Mouse (Mus musculus): ENCODE data around the gene Ddah1.
A peak's percentile ranks its signal among the peaks of the same experiment; 100 is the strongest.

The Ddah1 gene

DNA sequence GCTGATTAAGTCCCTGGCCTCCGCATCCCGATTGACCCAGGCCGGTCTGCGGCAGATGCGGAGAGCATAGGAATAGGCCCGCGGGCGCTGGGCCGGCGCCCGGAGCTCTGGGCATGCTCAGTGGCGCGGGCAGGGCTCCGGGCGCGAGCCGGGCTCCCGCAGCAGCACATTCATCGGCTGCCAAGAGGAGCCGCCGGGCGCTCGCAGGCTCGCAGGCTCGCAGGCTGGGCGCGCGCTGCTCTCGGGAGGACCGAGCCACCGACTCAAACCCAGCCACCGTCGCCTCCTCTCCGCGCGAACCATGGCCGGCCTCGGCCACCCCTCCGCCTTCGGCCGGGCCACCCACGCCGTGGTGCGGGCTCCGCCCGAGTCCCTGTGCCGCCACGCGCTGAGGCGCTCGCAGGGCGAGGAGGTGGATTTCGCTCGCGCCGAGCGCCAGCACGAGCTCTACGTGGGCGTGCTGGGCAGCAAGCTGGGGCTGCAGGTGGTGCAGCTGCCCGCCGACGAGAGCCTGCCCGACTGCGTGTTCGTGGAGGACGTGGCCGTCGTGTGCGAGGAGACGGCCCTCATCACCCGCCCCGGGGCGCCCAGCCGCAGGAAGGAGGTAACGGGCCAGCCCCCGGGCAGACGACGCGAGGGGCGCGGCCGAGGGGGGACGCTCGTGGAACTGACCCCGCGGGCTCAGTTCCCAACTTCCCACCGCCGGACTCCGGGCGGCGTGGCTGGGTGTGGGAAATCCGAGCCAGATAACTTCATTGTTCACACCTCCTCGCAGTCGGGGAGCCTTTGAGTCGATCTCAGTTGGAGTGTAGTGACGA is at the start of gene Ddah1:
TSS of gene Ddah1 (plus strand) at position 115 of the 818 bp plus-strand sequence.
- peak; percentile 70 for DNase-seq (ENCODE audit: low spot score)

DNA sequence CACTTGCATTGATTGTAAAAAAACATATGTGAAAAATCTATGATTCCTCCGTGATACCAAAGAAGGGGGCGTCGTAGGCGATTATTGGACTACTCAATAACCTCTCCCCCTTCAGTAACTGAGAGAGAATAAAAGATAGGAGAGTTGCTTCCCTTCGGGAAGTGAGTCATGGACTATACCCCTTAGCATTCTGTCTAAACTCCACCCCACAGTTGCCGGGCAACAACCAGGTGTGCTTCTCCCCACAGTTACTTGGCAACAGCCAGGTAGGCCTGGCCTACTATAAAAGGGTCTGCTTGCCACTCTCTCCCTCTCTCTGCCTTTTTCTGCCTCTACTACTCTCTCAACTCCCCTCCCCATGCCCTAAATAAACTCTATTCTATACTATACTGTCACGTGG is 42.6 kb upstream of the Ddah1 start:
- DNase-seq (ENCODE audit: low spot score): no peak

GRCm38 (mm10) chr3:145719660-145720059 is 38.8 kb upstream of the Ddah1 start:
- DNase-seq (ENCODE audit: low spot score): peak; percentile 74

DNA sequence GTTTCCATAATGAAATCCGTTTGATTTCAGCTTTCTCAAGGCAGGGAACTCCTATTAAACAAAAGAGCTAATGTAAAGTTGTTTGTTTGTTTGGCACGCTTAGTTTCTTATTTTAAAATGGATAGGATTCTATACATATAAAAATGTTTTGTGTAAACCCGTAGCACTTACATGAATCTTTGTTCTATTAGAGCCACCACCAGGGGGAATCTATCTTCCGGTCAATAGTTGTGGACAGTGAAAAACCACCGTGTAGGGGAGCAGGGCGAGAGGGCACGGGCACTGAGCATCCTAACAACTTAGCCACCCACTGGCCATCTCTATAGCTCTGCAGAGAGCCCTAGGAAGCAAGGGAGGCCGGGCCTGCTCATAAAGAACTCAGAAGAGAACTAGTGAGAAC is 33.4 kb upstream of the Ddah1 start:
- no peak for DNase-seq (ENCODE audit: low spot score)

DNA sequence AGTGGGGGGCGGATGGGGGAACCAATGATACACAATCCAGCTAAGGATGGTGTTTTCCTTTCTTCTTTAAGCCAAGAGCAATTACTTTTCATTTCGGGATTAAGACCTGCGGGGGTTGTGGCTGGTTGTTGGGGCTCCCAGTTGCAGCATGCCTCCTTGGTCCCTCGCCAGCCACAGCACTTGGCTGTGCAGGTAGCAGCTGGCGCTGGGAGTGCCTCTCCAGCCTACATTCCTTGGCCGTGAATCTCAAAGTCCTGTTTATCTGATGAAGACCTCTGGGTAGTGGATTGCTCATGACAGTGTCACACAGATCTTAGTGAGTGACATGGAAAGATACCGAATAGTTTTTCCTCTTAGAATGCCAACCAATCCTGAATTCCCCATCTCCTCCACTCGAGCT is 30.1 kb upstream of the Ddah1 start:
- DNase-seq (ENCODE audit: low spot score): no peak

DNA sequence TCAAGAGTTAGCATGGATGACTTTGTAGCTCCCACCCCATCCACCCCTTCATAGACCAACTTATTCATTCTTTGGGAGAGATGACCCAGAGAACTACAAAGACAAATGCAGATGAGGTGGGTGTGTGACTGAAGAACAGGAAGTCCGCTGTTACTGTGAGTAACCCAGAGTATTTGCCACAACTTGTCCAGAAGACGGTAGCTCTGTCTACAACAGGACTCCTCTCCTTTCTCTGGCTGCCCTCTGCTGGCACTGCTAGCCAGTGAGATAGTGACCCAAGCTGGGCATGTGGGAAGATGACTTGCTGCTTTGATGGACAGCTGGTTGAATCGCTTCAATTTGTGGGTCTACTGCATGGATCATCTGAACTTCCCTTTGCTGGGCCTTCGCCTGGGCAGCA is 28.9 kb upstream of the Ddah1 start:
- DNase-seq (ENCODE audit: low spot score): peak; percentile 87

DNA sequence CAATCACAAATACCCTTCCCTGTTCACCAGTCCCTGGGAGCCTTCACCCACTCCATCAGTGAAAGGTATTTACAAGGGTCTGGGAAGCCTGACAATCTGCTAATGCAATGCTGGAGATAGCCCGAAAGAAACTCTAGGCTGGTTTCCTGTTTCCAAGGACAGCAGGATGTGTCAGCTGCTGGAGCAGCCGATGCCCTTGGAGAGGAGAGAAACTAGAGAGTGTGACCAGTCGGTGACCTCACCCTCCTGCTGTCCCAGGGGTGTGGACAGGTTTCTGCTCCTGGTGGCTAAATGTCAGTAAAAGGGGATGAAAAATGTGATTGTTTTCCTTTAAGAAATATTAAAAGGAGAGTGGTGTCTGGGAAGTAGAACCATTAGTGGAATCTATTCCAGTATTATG is 28.4 kb upstream of the Ddah1 start:
- DNase-seq (ENCODE audit: low spot score): no peak

DNA sequence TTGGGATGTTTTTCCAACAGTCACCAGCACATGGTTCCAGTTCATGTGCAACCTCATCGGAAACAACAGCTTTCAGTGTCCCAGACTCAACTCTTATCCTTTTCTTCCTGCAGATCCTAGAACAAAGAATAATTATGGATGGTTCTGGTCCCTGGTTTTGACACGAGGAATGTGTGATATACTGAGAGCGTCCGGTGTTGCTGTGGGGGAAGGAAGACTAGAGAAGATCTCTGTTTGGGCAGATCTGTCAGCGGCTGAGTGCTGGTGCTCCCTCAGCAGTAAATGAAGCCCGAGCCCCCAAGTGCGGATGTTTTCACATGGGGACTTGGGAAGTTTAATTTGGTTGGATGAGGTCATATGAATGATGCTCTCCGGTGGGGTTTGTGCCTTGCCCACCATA is 23.6 kb upstream of the Ddah1 start:
- no peak for DNase-seq (ENCODE audit: low spot score)

GRCm38 (mm10) chr3:145736562-145736961 is 21.9 kb upstream of the Ddah1 start:
- DNase-seq (ENCODE audit: low spot score): no peak

DNA sequence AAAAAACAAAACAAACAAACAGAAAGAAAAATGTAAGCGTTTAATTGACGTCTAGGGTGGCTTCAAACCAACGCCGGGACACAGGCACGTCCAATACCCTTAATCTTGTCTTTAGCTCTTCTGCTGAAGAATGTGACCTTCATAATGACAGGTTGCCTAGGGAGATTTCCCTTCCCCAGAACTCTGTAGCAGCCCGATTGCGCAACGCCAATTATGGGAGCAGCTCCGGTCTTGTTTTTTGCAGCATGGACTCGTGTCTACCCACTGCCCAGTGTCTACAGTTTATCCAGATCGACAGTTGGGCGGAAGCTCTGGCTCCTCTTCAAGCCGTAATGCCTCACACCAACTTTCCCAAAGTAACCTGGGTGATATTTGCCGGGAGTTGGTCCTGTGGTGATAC is 19.8 kb upstream of the Ddah1 start:
- DNase-seq (ENCODE audit: low spot score): no peak

DNA sequence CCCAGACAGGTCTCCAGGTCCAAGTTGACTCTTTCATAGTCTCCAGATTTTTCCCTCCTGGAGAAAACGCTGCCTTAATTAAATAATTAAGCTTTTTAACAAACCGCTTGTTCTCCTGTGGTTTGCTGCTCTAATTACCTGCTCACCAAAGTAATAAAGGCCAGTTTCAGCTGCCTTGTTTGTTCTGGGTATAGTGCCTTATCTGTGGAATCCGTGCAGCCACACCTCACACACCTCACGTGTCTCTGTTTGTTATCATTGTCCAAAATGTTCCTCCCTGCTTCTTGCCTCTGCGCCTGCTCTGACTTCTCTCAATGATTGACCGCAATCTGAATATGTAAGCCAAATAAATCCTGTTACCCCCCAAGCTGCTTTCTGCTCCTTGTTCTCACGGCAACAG is 18.6 kb upstream of the Ddah1 start:
- DNase-seq (ENCODE audit: low spot score): no peak

DNA sequence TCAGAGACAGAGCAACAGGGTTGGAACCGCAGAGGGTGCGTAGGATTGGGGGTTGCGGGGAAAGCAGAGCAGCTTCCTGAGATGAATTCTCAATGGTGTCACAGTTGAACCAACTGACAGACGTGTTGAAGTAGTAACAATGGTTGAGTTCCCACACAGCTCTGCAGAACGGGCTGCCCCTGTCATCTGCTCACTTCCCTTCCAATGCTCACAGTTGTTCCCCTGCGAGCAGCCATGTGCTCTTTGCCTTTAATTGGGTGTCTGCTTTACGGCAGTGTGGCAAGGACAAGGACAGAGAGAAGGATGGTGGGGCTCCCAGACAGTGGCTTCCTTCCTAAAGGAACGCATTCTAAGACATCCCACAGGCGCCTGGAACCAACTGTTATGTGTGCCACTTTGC is 15.4 kb upstream of the Ddah1 start:
- DNase-seq (ENCODE audit: low spot score): no peak

GRCm38 (mm10) chr3:145743476-145744027 is 14.9 kb upstream of the Ddah1 start:
- DNase-seq (ENCODE audit: low spot score): no peak

- DNase-seq (ENCODE audit: low spot score): no peak
Measured at GRCm38 (mm10) chr3:145748626-145749025, 9.8 kb upstream of the Ddah1 start.

DNA sequence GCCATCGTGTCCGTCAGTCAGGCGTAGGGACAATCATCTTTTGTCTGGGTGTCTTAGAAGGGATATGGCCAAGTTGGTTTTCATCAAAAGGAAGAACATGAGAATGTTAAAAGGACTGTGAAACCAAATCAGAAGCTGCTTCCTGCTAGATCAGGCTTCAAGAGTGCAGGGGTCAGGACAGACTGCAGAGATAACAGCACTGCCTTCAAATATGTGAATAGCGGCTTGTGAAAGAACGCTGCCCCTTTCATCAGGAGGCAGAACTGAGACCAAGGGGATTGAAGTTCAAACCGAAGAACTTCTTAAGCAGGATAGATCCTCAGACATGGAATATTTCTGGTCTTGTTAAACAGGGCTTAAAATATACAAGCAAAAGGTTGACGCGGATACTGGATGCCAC is 2.0 kb upstream of the Ddah1 start:
- DNase-seq (ENCODE audit: low spot score): no peak

DNA sequence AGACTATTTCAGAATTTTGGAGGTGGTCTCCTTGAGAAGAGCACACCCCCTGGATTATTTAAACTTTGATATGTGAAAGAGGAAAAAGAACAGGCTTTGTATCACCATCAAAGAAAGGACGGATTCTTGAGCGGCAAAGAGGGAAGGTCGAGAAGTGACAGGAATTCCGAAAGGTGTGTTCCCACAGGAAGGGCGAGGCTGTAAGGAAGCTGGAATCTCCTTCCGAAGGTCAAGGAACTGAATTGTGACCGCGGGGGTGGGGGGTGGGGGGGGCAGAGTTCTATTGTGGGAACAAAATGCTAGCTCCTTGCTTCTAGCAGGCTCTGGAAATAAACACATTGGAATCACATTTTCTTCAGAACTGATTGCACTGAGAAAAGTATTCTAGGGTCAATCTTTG is 1.3 kb upstream of the Ddah1 start:
- no peak for DNase-seq (ENCODE audit: low spot score)

DNA sequence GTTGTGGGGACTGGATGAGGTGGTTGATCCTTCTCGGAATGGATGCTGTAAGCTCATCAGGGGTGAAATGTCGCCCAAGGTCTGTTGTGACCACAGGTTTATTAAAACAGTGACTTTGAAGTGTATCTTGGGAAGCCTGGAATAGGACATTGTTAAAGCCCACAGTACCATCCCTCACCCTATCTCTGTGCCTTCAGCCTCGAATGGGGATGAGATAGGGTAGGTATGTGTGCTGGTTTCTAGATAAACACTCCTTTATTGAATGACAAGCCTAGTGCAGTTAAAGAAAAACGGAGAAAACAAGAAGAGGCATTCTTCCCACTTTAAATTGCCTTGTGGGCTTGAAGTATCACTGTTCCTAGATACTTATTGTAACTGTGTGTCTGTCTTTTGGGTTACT is 631 bp upstream of the Ddah1 start:
- no peak for DNase-seq (ENCODE audit: low spot score)

DNA sequence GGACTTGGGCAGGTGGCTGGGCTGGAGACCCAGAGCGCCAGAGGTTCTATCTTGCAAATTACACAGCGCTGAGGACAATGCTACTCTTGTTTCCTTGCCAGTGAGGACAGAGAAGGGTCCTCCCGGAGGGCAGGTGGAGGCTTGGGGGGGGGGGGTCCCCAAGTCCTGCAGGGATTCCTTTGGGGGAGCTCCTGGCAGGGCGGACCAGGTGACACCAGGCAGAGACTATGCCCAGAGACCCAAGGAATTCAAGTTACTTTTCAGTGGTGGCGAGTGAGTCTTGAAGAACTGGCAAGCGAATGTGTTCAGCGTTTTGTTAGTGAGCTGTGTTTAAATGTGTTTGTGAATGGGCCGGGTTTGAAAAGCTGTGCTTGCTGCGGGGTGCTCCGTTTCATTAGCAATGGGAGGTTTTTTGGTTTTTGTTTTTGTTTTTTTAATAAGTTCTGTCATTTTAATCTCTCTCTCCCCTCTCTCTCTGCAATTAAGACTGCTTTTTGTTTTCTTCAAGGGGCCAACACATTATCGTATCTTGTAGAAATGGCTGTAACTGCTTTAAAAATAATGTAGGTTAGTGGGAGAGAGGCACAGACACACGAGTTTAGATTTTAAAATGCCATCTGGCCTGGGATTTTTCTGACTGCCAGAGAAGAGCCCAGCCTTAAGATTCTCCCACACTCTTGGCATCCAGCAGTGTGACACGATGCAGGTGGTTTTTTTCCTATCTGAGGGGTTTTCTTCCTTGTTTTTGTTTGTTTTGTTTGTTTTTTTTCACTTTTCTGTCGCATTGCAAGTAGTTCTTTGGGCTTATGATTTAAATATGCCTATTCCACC is 1.1 kb downstream of the Ddah1 start:
- DNase-seq (ENCODE audit: low spot score): peak; percentile 37

DNA sequence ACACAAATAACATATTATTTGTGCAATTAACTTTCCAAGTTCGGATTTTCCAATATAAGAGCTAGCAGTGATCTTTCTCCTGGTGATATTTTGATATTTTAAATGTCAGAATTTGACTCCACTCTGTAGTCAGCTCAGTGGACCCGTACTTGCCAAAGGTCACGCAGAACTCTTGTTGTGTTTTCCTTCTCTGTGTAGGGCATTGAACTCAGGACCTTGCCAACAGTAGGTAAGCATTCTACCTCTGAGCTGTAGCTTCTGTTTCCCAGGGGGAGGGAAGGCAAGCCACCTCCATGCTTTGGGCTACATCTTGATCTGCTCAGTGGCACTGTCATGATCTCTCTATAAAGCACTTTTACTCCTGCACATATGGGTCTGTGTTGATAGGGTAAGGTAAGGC is 2.1 kb downstream of the Ddah1 start:
- no peak for DNase-seq (ENCODE audit: low spot score)

DNA sequence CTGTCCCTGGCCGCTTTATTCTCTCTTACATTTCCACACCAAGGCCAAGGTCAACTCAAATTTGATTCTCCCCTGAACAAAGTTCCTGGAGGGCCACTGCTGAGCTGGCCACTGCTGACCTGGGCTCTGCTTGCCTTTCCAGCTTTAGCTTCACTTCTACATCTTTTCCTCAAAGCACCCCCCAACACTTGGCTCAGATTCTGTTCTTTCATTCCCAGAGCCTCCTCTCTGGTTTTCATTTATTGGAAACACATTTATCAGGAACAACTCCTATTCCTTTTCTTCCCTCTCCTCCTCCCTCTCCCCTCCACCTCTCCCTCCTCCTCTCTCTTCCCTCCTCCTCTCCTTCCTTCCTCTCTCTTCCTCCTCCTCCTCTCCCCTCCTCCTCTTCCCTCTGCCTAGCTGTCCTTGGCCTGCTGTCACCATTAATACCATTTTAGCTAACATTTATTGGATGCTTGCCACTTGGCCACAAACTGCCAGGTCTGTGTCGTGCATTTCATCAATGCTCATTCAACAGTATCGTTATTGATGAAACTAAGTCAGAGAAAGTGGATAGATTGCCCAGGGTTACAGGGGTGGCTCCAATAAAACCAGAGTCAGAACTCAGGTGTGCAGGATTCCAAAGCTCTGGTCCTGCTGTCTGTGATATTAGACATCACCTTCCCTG is 3.2 kb downstream of the Ddah1 start:
- no peak for DNase-seq (ENCODE audit: low spot score)

GRCm38 (mm10) chr3:145762957-145763641 is 4.6 kb downstream of the Ddah1 start:
- no peak for DNase-seq (ENCODE audit: low spot score)

- DNase-seq (ENCODE audit: low spot score): no peak
Measured at GRCm38 (mm10) chr3:145763642-145763972, 5.1 kb downstream of the Ddah1 start.
